8 mouse cellular contexts compared by ENCODE assay signal in the genomic region with DNA sequence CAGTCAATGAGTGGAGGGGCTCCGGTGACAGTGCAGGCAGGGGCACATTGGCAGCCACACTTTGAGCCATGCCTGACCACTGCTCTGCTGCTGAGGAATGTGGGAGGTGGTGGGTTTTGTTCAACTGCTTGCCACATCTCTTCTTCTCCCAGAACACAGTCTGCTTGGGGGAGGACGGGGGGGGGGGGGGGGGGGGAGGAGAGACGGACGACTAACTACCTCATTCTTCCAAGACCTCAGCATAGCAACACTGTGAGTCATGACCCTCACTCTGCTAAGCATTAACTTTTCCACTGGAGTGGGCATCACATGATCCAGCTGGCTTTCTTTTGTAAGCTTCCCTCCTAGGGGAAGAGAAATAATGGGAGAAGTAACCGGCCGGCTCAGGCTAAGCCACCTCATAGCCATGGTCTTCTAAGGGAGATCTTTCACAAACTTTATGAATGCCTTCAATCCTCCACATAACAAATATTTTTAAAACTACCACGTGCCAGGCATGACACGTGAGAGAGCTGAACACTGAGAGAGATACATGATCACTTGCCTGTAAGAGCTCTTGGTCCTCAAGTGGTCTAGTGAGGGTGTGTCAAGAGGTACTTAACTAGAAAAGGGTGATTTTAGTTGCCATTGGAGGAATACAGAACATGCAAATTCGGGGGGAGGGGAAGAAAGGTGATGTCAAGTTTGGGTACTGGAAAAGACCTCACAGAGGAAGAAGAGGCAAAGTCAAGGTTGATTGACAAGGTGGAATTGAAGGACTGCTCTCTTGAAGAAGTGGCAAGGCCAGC. TPM values are rescaled to one million over a fixed set of nuclear protein-coding genes. Genes with fewer than 3 reads are reported as not detected.
DNase-seq lines count a peak whose midpoint lies in the region; ATAC-seq and TF ChIP-seq lines count a peak whose summit lies in the region.

No protein-coding gene starts in this region.

- DNase-seq in ES-CJ7 (ENCODE audit: low read depth, low spot score): peak; percentile 57
- no peak for DNase-seq in layer of hippocampus, postnatal 25 days (ENCODE audit: extremely low spot score in 1 of 2, low spot score in 1 of 2)
- no peak for DNase-seq in ovary, postnatal 36 days (ENCODE audit: low spot score)
- no peak for DNase-seq in c-Kit-positive CD71-positive TER-119-positive erythroid progenitor cells, embryonic 14.5 days (ENCODE audit: low spot score)

- WGBS in bone marrow, adult 2 months: 59% methylated on average over 7 of the region's 9 CpGs
- WGBS in intestine, embryonic 15.5 days: 27% methylated on average over 9 of the region's 9 CpGs
- WGBS in lung, embryonic 16.5 days: 39% methylated on average over 6 of the region's 9 CpGs
- 38% methylated on average over 8 of the region's 9 CpGs for WGBS in forebrain, embryonic 15.5 days

- no peak overlapping the region for H3K4me2 ChIP-seq in intestine, embryonic 15.5 days (replicated peaks)
- peak overlapping the region; percentile 23 for H3K4me2 ChIP-seq in lung, embryonic 16.5 days (ENCODE audit: low read depth, low read length)
- no peak overlapping the region for H3K4me2 ChIP-seq in forebrain, embryonic 15.5 days (replicated peaks)

- H3K9me3 ChIP-seq in intestine, embryonic 15.5 days: no peaks in the 10 kb centered on the region
- H3K9me3 ChIP-seq in lung, embryonic 16.5 days (ENCODE audit: control insufficient read depth, low read length): no peaks in the 10 kb centered on the region
- no peaks in the 10 kb centered on the region for H3K9me3 ChIP-seq in forebrain, embryonic 15.5 days

- no peak overlapping the region for H3K4me3 ChIP-seq in bone marrow, adult 2 months (replicated peaks; ENCODE audit: control insufficient read depth, low read depth, low read length)
- H3K4me3 ChIP-seq in intestine, embryonic 15.5 days (replicated peaks): no peak overlapping the region
- H3K4me3 ChIP-seq in lung, embryonic 16.5 days (ENCODE audit: low read length): 0 out of 2 replicates have a peak overlapping the region, but pooled peaks have one; percentile 4
- no peak overlapping the region for H3K4me3 ChIP-seq in forebrain, embryonic 15.5 days

- H3K27ac ChIP-seq in bone marrow, adult 2 months (ENCODE audit: control insufficient read depth, insufficient read depth, low read depth, low read length, poor library complexity): peak overlapping the region; percentile 36
- peak overlapping the region; percentile 42; the same call in 1 of the 2 replicates for H3K27ac ChIP-seq in intestine, embryonic 15.5 days
- H3K27ac ChIP-seq in lung, embryonic 16.5 days (ENCODE audit: low read length): peak overlapping the region; percentile 95
- H3K27ac ChIP-seq in forebrain, embryonic 15.5 days (replicated peaks): no peak overlapping the region

- ATAC-seq in intestine, embryonic 15.5 days: peak; percentile 76
- peak; percentile 80 for ATAC-seq in lung, embryonic 16.5 days (ENCODE audit: low read depth)
- no peak for ATAC-seq in forebrain, embryonic 15.5 days (replicated peaks)

- no peak for TF ChIP-seq POLR2A in bone marrow, adult 2 months (IDR thresholded peaks at IDR 0.05; ENCODE audit: borderline replicate concordance, control insufficient read depth, low read depth, low read length)

- no peak for TF ChIP-seq CTCF in bone marrow, adult 2 months (IDR thresholded peaks at IDR 0.05; ENCODE audit: control insufficient read depth, insufficient read depth, low read length)

- H3K27me3 ChIP-seq in intestine, embryonic 15.5 days (replicated peaks): no peaks in the 10 kb centered on the region
- no peaks in the 10 kb centered on the region for H3K27me3 ChIP-seq in lung, embryonic 16.5 days (ENCODE audit: control insufficient read depth, insufficient read depth, low read depth, low read length)
- H3K27me3 ChIP-seq in forebrain, embryonic 15.5 days: no peaks in the 10 kb centered on the region

- H3K9ac ChIP-seq in intestine, embryonic 15.5 days: no peak overlapping the region
- H3K9ac ChIP-seq in lung, embryonic 16.5 days (ENCODE audit: low read length): peak overlapping the region; percentile 43; the same call in 1 of the 2 replicates
- H3K9ac ChIP-seq in forebrain, embryonic 15.5 days (replicated peaks): no peak overlapping the region

- no peaks in the 10 kb centered on the region for H3K36me3 ChIP-seq in intestine, embryonic 15.5 days
- H3K36me3 ChIP-seq in lung, embryonic 16.5 days (ENCODE audit: control insufficient read depth, insufficient read depth, low read length): peaks cover 2% of the 10 kb centered on the region
- H3K36me3 ChIP-seq in forebrain, embryonic 15.5 days: no peaks in the 10 kb centered on the region

- peaks cover 11% of the 10 kb centered on the region for H3K4me1 ChIP-seq in bone marrow, adult 2 months (ENCODE audit: control insufficient read depth, insufficient read depth, low read length)
- peaks cover 46% of the 10 kb centered on the region for H3K4me1 ChIP-seq in intestine, embryonic 15.5 days (replicated peaks)
- H3K4me1 ChIP-seq in lung, embryonic 16.5 days (replicated peaks; ENCODE audit: control insufficient read depth, insufficient read depth, low read length): peaks cover 57% of the 10 kb centered on the region
- no peaks in the 10 kb centered on the region for H3K4me1 ChIP-seq in forebrain, embryonic 15.5 days

RNA-seq across cellular contexts. Expression of gene Myof, which starts 17.9 kb away (rescaled TPM):
- polyA plus RNA-seq in bone marrow, adult 2 months (2011; ENCODE audit: insufficient read depth, insufficient read length, low replicate concordance, missing spikeins): 5.5 and 12.4 TPM in 2 replicates
- polyA plus RNA-seq in intestine, embryonic 15.5 days (2015; fragmentation: Nextera tagmentation; extraction: Ambion mirVana): 9.4 and 10.1 TPM in 2 replicates
- 32.3 and 35.2 TPM in 2 replicates for polyA plus RNA-seq in lung, embryonic 16.5 days (2015; fragmentation: Nextera tagmentation; extraction: Ambion mirVana)
- total RNA-seq in layer of hippocampus, postnatal 25 days (2021): 1 to 10 TPM; 3.2 to 3.8 TPM
- 1.4 and 1.7 TPM in 2 replicates for polyA plus RNA-seq in forebrain, embryonic 15.5 days (2015; fragmentation: Nextera tagmentation; extraction: Ambion mirVana)

RNA-seq across cellular contexts. Expression of gene Cep55, which starts 29.4 kb away (rescaled TPM):
- polyA plus RNA-seq in bone marrow, adult 2 months (2011; ENCODE audit: insufficient read depth, insufficient read length, low replicate concordance, missing spikeins): 2.2 and 6.9 TPM in 2 replicates
- 23.7 and 28.9 TPM in 2 replicates for polyA plus RNA-seq in intestine, embryonic 15.5 days (2015; fragmentation: Nextera tagmentation; extraction: Ambion mirVana)
- 44.5 and 46.8 TPM in 2 replicates for polyA plus RNA-seq in lung, embryonic 16.5 days (2015; fragmentation: Nextera tagmentation; extraction: Ambion mirVana)
- total RNA-seq in layer of hippocampus, postnatal 25 days (2021): under 1 TPM; 0.35 to 0.76 TPM
- 16.6 and 17.9 TPM in 2 replicates for polyA plus RNA-seq in forebrain, embryonic 15.5 days (2015; fragmentation: Nextera tagmentation; extraction: Ambion mirVana)
